Mouse (Mus musculus) heart, adult 2 months (tissue): ENCODE measurements around the gene Actr10. TPM values are rescaled to one million over a fixed set of nuclear protein-coding genes. Genes with fewer than 3 reads are reported as not detected.
A peak's percentile ranks its signal among the peaks of the same experiment; 100 is the strongest.

Experiments used
- DNase-seq, 2 experiments: peaks; one replicate each; pipeline ENCODE4 v3.0.0; 2021
- H3K27ac ChIP-seq: fragments of 200-600 bp; 2 replicates; pipeline ENCODE4 v1.8.1; 2022
- H3K27me3 ChIP-seq: fragments of 200-500 bp; 2 replicates; pipeline ENCODE4 v1.6.1; 2012; ENCODE audit warnings: mild to moderate bottlenecking, low read length, inconsistent platforms, mixed read lengths; ENCODE audit not compliant: control insufficient read depth, insufficient read depth
- H3K36me3 ChIP-seq: fragments of 200-500 bp; 2 replicates; pipeline ENCODE4 v1.6.1; 2012; ENCODE audit warnings: low read length, inconsistent platforms; ENCODE audit not compliant: control insufficient read depth, insufficient read depth
- H3K4me1 ChIP-seq: fragments of 200-500 bp; 2 replicates; pipeline ENCODE4 v1.6.1; 2011; ENCODE audit warnings: low read length; ENCODE audit not compliant: control insufficient read depth, insufficient read depth
- H3K4me3 ChIP-seq: fragments of 200-600 bp; 2 replicates; pipeline ENCODE4 v1.8.1; 2022
- H3K79me2 ChIP-seq: fragments of 200-500 bp; replicated peaks from 2 replicates; pipeline ENCODE4 v1.6.1; 2012; ENCODE audit warnings: mild to moderate bottlenecking, inconsistent platforms, low read length, moderate library complexity, mixed read lengths; ENCODE audit not compliant: control insufficient read depth, insufficient read depth
- H3K9ac ChIP-seq: fragments of 200-500 bp; 2 replicates; pipeline ENCODE4 v1.6.1; 2012; ENCODE audit warnings: low read depth, mild to moderate bottlenecking, control low read depth, inconsistent platforms, low read length, mixed read lengths
- CTCF ChIP-seq: fragments of 200-600 bp; IDR thresholded peaks from 2 replicates; pipeline ENCODE4 v1.8.1; 2022; ENCODE audit warnings: antibody characterized with exemption, mild to moderate bottlenecking, moderate library complexity
- EP300 ChIP-seq: fragments of 200-500 bp; IDR thresholded peaks from 2 replicates; pipeline ENCODE4 v1.6.1; 2011; ENCODE audit warnings: low read depth, low read length, control low read depth; ENCODE audit not compliant: insufficient read depth
- POLR2A ChIP-seq: fragments of 200-500 bp; IDR thresholded peaks from 2 replicates; pipeline ENCODE4 v1.6.1; 2011; ENCODE audit warnings: mild to moderate bottlenecking, low read depth, low read length, control low read depth; ENCODE audit not compliant: insufficient read depth
- WGBS: fragments of 180-500 bp; shearing (Covaris S2); methylation state at CpG from one replicate; pipeline ENCODE4 v1.1.7; 2018; 5-methylcytosine and 5-hydroxymethylcytosine counted together
- intact Hi-C: fragments of 180-260 bp; cut with DNase I; formaldehyde crosslinking; loops from one replicate; pipeline ENCODE4 v1.15.1; 2025
- long read RNA-seq: library from polyadenylated mRNA; stranded (forward); transcript quantifications from one replicate; pipeline ENCODE4 v2.0.0, GENCODE M21; 2021
- polyA plus RNA-seq: library from polyadenylated mRNA; depleted of rRNA; stranded (reverse); fragments of >200 nt; gene quantifications from 2 replicates; pipeline ENCODE4 v1.2.3, GENCODE M21; 2012; rRNA removed
- total RNA-seq, 2 experiments: library from RNA; stranded (reverse); gene quantifications; 2 replicates each; pipeline ENCODE4 v1.2.3; 2021

Actr10 gene
- 100 to 1,000 TPM; 111 to 134 TPM for total RNA-seq
- 30.0 and 66.9 TPM in 2 replicates for polyA plus RNA-seq
- long read RNA-seq, full-length matches to known transcripts = 19 of 22 reads
- long read RNA-seq, partial matches to known transcripts = 3 of 22 reads
- long read RNA-seq, other reads (novel, unspliced or antisense) = 0 of 22 reads

GRCm38 (mm10) chr12:70937571-70938384 is at the start of gene Actr10:
TSS of gene Actr10 (plus strand) at chr12:70937857.
- TF ChIP-seq POLR2A (peak; percentile 99), CTCF (no peak), EP300 (0 out of 2 replicates have a peak, but pooled peaks have one; percentile 25)
- peak within 1 kb of the TSS; percentile 91 for H3K9ac ChIP-seq
- no peaks in the 10 kb centered on the region for H3K27me3 ChIP-seq
- H3K36me3 ChIP-seq = peaks cover 2% of the 10 kb centered on the region
- WGBS = under 1% methylated on average over 58 of the region's 59 CpGs
- peak within 1 kb of the TSS; percentile 95 for H3K27ac ChIP-seq
- peak; percentile 94 to 98 for DNase-seq
- intact Hi-C loops = loop anchor here (2.0 kb wide), 1 partner anchor 31 kb away; no protein-coding TSS in a partner anchor
- H3K79me2 ChIP-seq = no peaks in the 10 kb centered on the region
- H3K4me3 ChIP-seq = peak within 1 kb of the TSS; percentile 98
- no peaks in the 10 kb centered on the region; the same call in 1 of the 2 replicates for H3K4me1 ChIP-seq

GRCm38 (mm10) chr12:70890405-70890804 is 47.3 kb upstream of the Actr10 start:
- no peak overlapping the region for H3K4me3 ChIP-seq
- H3K27ac ChIP-seq = no peak overlapping the region
- TF ChIP-seq POLR2A (no peak), CTCF (no peak), EP300 (no peak)
- intact Hi-C loops = no loop called here
- no peaks in the 10 kb centered on the region for H3K36me3 ChIP-seq
- H3K9ac ChIP-seq = no peak overlapping the region
- H3K27me3 ChIP-seq = no peaks in the 10 kb centered on the region
- no peak for DNase-seq
- no peaks in the 10 kb centered on the region for H3K4me1 ChIP-seq
- H3K79me2 ChIP-seq = no peaks in the 10 kb centered on the region
- WGBS = 79% methylated on average over 5 of the region's 5 CpGs

GRCm38 (mm10) chr12:70890874-70891470 is 46.7 kb upstream of the Actr10 start:
- H3K4me1 ChIP-seq = no peaks in the 10 kb centered on the region
- TF ChIP-seq POLR2A = no peak
- TF ChIP-seq CTCF = no peak
- no peak for TF ChIP-seq EP300
- intact Hi-C loops = no loop called here
- no peaks in the 10 kb centered on the region for H3K79me2 ChIP-seq
- no peak overlapping the region for H3K27ac ChIP-seq
- DNase-seq = no peak
- no peaks in the 10 kb centered on the region for H3K36me3 ChIP-seq
- no peaks in the 10 kb centered on the region for H3K27me3 ChIP-seq
- no peak overlapping the region for H3K4me3 ChIP-seq
- no peak overlapping the region for H3K9ac ChIP-seq
- 88% methylated on average over 8 of the region's 8 CpGs for WGBS

GRCm38 (mm10) chr12:70895275-70895674 is 42.4 kb upstream of the Actr10 start:
- intact Hi-C loops = no loop called here
- 79% methylated on average over 7 of the region's 7 CpGs for WGBS
- H3K27me3 ChIP-seq = no peaks in the 10 kb centered on the region

GRCm38 (mm10) chr12:70896068-70896467 is 41.6 kb upstream of the Actr10 start:
- no peak overlapping the region for H3K27ac ChIP-seq
- 80% methylated on average over 10 of the region's 10 CpGs for WGBS
- intact Hi-C loops = no loop called here
- H3K36me3 ChIP-seq = no peaks in the 10 kb centered on the region
- no peak overlapping the region for H3K4me3 ChIP-seq
- no peaks in the 10 kb centered on the region for H3K4me1 ChIP-seq
- no peak for DNase-seq
- TF ChIP-seq EP300 (no peak), CTCF (no peak), POLR2A (no peak)
- no peak overlapping the region for H3K9ac ChIP-seq
- no peaks in the 10 kb centered on the region for H3K27me3 ChIP-seq
- no peaks in the 10 kb centered on the region for H3K79me2 ChIP-seq

More at GRCm38 (mm10) chr12:70895275-70895674, 42.4 kb upstream of the Actr10 start:
- Histone ChIP-seq H3K27ac (no peak overlapping the region), H3K36me3 (no peaks in the 10 kb centered on the region), H3K79me2 (no peaks in the 10 kb centered on the region), H3K4me1 (no peaks in the 10 kb centered on the region), H3K4me3 (no peak overlapping the region), H3K9ac (no peak overlapping the region)
- no peak for DNase-seq
- TF ChIP-seq CTCF (no peak), POLR2A (no peak), EP300 (no peak)
